Mouse (Mus musculus): ENCODE data around the gene Acvr1b. TPM values are rescaled to one million over a fixed set of nuclear protein-coding genes. Genes with fewer than 3 reads are reported as not detected.

Acvr1b gene
- polyA plus RNA-seq, 1 experiment from 2014 or later, result 4.2 TPM

- Histone ChIP-seq H3K9me3 (ENCODE audit: control insufficient read depth, low read length) (no peaks in the 10 kb centered on the region), H3K27ac (ENCODE audit: low read depth, low read length) (no peak overlapping the region), H3K4me1 (replicated peaks; ENCODE audit: control insufficient read depth, insufficient read depth, low read length) (peaks cover 8% of the 10 kb centered on the region; the same call in 1 of the 2 replicates), H3K4me2 (no peak overlapping the region), H3K27me3 (replicated peaks; ENCODE audit: control insufficient read depth, insufficient read depth, low read length) (no peaks in the 10 kb centered on the region; the same call in none of the 2 replicates), H3K4me3 (ENCODE audit: low read depth, low read length) (no peak overlapping the region), H3K9ac (ENCODE audit: low read depth, low read length) (no peak overlapping the region), H3K36me3 (ENCODE audit: control insufficient read depth, insufficient read depth, low read length) (peaks cover 4% of the 10 kb centered on the region; the same call in 1 of the 2 replicates)
- no peak for DNase-seq (ENCODE audit: low spot score)
- ATAC-seq (replicated peaks; ENCODE audit: low FRiP score), result no peak
- 63% methylated on average over 4 of the region's 4 CpGs for WGBS
Measured at GRCm38 (mm10) chr15:101232607-101233006, 58.7 kb downstream of the Acvr1b start.

- Histone ChIP-seq H3K4me1 (replicated peaks; ENCODE audit: control insufficient read depth, insufficient read depth, low read length) (peaks cover 3% of the 10 kb centered on the region; the same call in 1 of the 2 replicates), H3K4me2 (no peak overlapping the region), H3K36me3 (ENCODE audit: control insufficient read depth, insufficient read depth, low read length) (peaks cover 4% of the 10 kb centered on the region; the same call in 1 of the 2 replicates), H3K4me3 (ENCODE audit: low read depth, low read length) (no peak overlapping the region), H3K27me3 (replicated peaks; ENCODE audit: control insufficient read depth, insufficient read depth, low read length) (no peaks in the 10 kb centered on the region; the same call in none of the 2 replicates), H3K9ac (ENCODE audit: low read depth, low read length) (no peak overlapping the region), H3K27ac (ENCODE audit: low read depth, low read length) (no peak overlapping the region), H3K9me3 (ENCODE audit: control insufficient read depth, low read length) (no peaks in the 10 kb centered on the region)
- WGBS, result 81% methylated on average over 3 of the region's 3 CpGs
- ATAC-seq (replicated peaks; ENCODE audit: low FRiP score) (no peak), DNase-seq (ENCODE audit: low spot score) (no peak)
Measured at GRCm38 (mm10) chr15:101233183-101233582, 59.3 kb downstream of the Acvr1b start.

- Histone ChIP-seq H3K9me3 (ENCODE audit: control insufficient read depth, low read length) (no peaks in the 10 kb centered on the region), H3K4me1 (replicated peaks; ENCODE audit: control insufficient read depth, insufficient read depth, low read length) (peaks cover 3% of the 10 kb centered on the region; the same call in 1 of the 2 replicates), H3K27ac (ENCODE audit: low read depth, low read length) (no peak overlapping the region), H3K4me3 (ENCODE audit: low read depth, low read length) (no peak overlapping the region), H3K27me3 (replicated peaks; ENCODE audit: control insufficient read depth, insufficient read depth, low read length) (peaks cover 3% of the 10 kb centered on the region), H3K9ac (ENCODE audit: low read depth, low read length) (no peak overlapping the region), H3K4me2 (no peak overlapping the region), H3K36me3 (ENCODE audit: control insufficient read depth, insufficient read depth, low read length) (peaks cover 4% of the 10 kb centered on the region; the same call in 1 of the 2 replicates)
- DNase-seq (ENCODE audit: low spot score) (no peak), ATAC-seq (replicated peaks; ENCODE audit: low FRiP score) (no peak)
- 31% methylated on average over 11 of the region's 11 CpGs for WGBS
Measured at GRCm38 (mm10) chr15:101233641-101234275, 59.9 kb downstream of the Acvr1b start.

- 78% methylated on average over 10 of the region's 10 CpGs for WGBS
- no peak for ATAC-seq (replicated peaks; ENCODE audit: low FRiP score)
- H3K9ac ChIP-seq (ENCODE audit: low read depth, low read length), result no peak overlapping the region
- H3K4me3 ChIP-seq (ENCODE audit: low read depth, low read length), result no peak overlapping the region
- 0 out of 2 replicates have a peak, but pooled peaks cover 3% of the 10 kb centered on the region for H3K4me1 ChIP-seq (replicated peaks; ENCODE audit: control insufficient read depth, insufficient read depth, low read length)
- H3K27ac ChIP-seq (ENCODE audit: low read depth, low read length), result no peak overlapping the region
- H3K27me3 ChIP-seq (replicated peaks; ENCODE audit: control insufficient read depth, insufficient read depth, low read length), result peaks cover 8% of the 10 kb centered on the region
- H3K9me3 ChIP-seq (ENCODE audit: control insufficient read depth, low read length), result no peaks in the 10 kb centered on the region
- peaks cover 4% of the 10 kb centered on the region; the same call in 1 of the 2 replicates for H3K36me3 ChIP-seq (ENCODE audit: control insufficient read depth, insufficient read depth, low read length)
- DNase-seq (ENCODE audit: low spot score), result no peak
- H3K4me2 ChIP-seq, result no peak overlapping the region
Measured at GRCm38 (mm10) chr15:101234611-101235341, 60.9 kb downstream of the Acvr1b start.

GRCm38 (mm10) chr15:101235342-101235698 is 61.5 kb downstream of the Acvr1b start:
- Histone ChIP-seq H3K4me3 (ENCODE audit: low read depth, low read length) (no peak overlapping the region), H3K36me3 (ENCODE audit: control insufficient read depth, insufficient read depth, low read length) (peaks cover 4% of the 10 kb centered on the region; the same call in 1 of the 2 replicates), H3K4me1 (replicated peaks; ENCODE audit: control insufficient read depth, insufficient read depth, low read length) (0 out of 2 replicates have a peak, but pooled peaks cover 3% of the 10 kb centered on the region), H3K4me2 (no peak overlapping the region), H3K27me3 (replicated peaks; ENCODE audit: control insufficient read depth, insufficient read depth, low read length) (peaks cover 8% of the 10 kb centered on the region), H3K9ac (ENCODE audit: low read depth, low read length) (0 out of 2 replicates have a peak overlapping the region, but pooled peaks have one; percentile 18), H3K9me3 (ENCODE audit: control insufficient read depth, low read length) (no peaks in the 10 kb centered on the region), H3K27ac (ENCODE audit: low read depth, low read length) (no peak overlapping the region)
- no peak for ATAC-seq (replicated peaks; ENCODE audit: low FRiP score)
- WGBS, result 38% methylated on average over 5 of the region's 5 CpGs
- DNase-seq (ENCODE audit: low spot score), result no peak

GRCm38 (mm10) chr15:101235728-101236327 is 62.0 kb downstream of the Acvr1b start:
- peaks cover 2% of the 10 kb centered on the region; the same call in 1 of the 2 replicates for H3K36me3 ChIP-seq (ENCODE audit: control insufficient read depth, insufficient read depth, low read length)
- peak overlapping the region; percentile 16; the same call in 1 of the 2 replicates for H3K4me2 ChIP-seq
- WGBS, result 37% methylated on average over 12 of the region's 12 CpGs
- H3K4me1 ChIP-seq (replicated peaks; ENCODE audit: control insufficient read depth, insufficient read depth, low read length), result peaks cover 3% of the 10 kb centered on the region
- no peak overlapping the region for H3K4me3 ChIP-seq (ENCODE audit: low read depth, low read length)
- H3K27me3 ChIP-seq (replicated peaks; ENCODE audit: control insufficient read depth, insufficient read depth, low read length), result peaks cover 8% of the 10 kb centered on the region
- ATAC-seq (replicated peaks; ENCODE audit: low FRiP score) (no peak), DNase-seq (ENCODE audit: low spot score) (no peak)
- no peaks in the 10 kb centered on the region for H3K9me3 ChIP-seq (ENCODE audit: control insufficient read depth, low read length)
- no peak overlapping the region for H3K9ac ChIP-seq (ENCODE audit: low read depth, low read length)
- H3K27ac ChIP-seq (ENCODE audit: low read depth, low read length), result no peak overlapping the region

- Histone ChIP-seq H3K27me3 (replicated peaks; ENCODE audit: control insufficient read depth, insufficient read depth, low read length) (peaks cover 8% of the 10 kb centered on the region; the same call in 1 of the 2 replicates), H3K4me3 (ENCODE audit: low read depth, low read length) (no peak overlapping the region), H3K36me3 (ENCODE audit: control insufficient read depth, insufficient read depth, low read length) (no peaks in the 10 kb centered on the region), H3K9ac (ENCODE audit: low read depth, low read length) (no peak overlapping the region), H3K27ac (ENCODE audit: low read depth, low read length) (no peak overlapping the region), H3K9me3 (ENCODE audit: control insufficient read depth, low read length) (no peaks in the 10 kb centered on the region), H3K4me1 (replicated peaks; ENCODE audit: control insufficient read depth, insufficient read depth, low read length) (peaks cover 12% of the 10 kb centered on the region), H3K4me2 (no peak overlapping the region)
- DNase-seq (ENCODE audit: low spot score) (no peak), ATAC-seq (replicated peaks; ENCODE audit: low FRiP score) (no peak)
- WGBS, result 9% methylated on average over 3 of the region's 3 CpGs
Measured at GRCm38 (mm10) chr15:101236878-101237277, 63.0 kb downstream of the Acvr1b start.

- no peak for DNase-seq (ENCODE audit: low spot score)
- Histone ChIP-seq H3K36me3 (ENCODE audit: control insufficient read depth, insufficient read depth, low read length) (no peaks in the 10 kb centered on the region), H3K27me3 (replicated peaks; ENCODE audit: control insufficient read depth, insufficient read depth, low read length) (peaks cover 8% of the 10 kb centered on the region; the same call in 1 of the 2 replicates), H3K9ac (ENCODE audit: low read depth, low read length) (no peak overlapping the region), H3K9me3 (ENCODE audit: control insufficient read depth, low read length) (no peaks in the 10 kb centered on the region), H3K4me3 (ENCODE audit: low read depth, low read length) (peak overlapping the region; percentile 19; the same call in 1 of the 2 replicates), H3K27ac (ENCODE audit: low read depth, low read length) (no peak overlapping the region), H3K4me2 (peak overlapping the region; percentile 49), H3K4me1 (replicated peaks; ENCODE audit: control insufficient read depth, insufficient read depth, low read length) (peaks cover 11% of the 10 kb centered on the region)
- ATAC-seq (replicated peaks; ENCODE audit: low FRiP score), result no peak
- WGBS, result 9% methylated on average over 28 of the region's 28 CpGs
Measured at GRCm38 (mm10) chr15:101238885-101239511, 65.1 kb downstream of the Acvr1b start.

Data from liver, embryonic 11.5 days (tissue).